Mouse (Mus musculus): ENCODE measurements around the gene Lama1. TPM values are rescaled to one million over a fixed set of nuclear protein-coding genes. Genes with fewer than 3 reads are reported as not detected.

Lama1 gene
- polyA plus RNA-seq, 1 experiment from 2014 or later, result 2.2 TPM

- Histone ChIP-seq H3K9ac (ENCODE audit: low read length) (no peak overlapping the region), H3K27ac (ENCODE audit: low read length) (no peak overlapping the region), H3K36me3 (ENCODE audit: control insufficient read depth, insufficient read depth, low read length) (no peaks in the 10 kb centered on the region), H3K4me3 (ENCODE audit: low read length) (no peak overlapping the region), H3K9me3 (ENCODE audit: control insufficient read depth, low read length) (no peaks in the 10 kb centered on the region), H3K4me1 (replicated peaks; ENCODE audit: control insufficient read depth, insufficient read depth, low read length) (peaks cover 9% of the 10 kb centered on the region; the same call in 1 of the 2 replicates), H3K4me2 (ENCODE audit: low read depth, low read length) (no peak overlapping the region), H3K27me3 (ENCODE audit: control insufficient read depth, insufficient read depth, low read depth, low read length) (no peaks in the 10 kb centered on the region; the same call in 1 of the 2 replicates)
- WGBS, result 54% methylated on average over 13 of the region's 13 CpGs
- no peak for ATAC-seq (ENCODE audit: low read depth)
These were observed 10.8 kb downstream of the Lama1 start for GRCm38 (mm10) chr17:67707793-67708364.

GRCm38 (mm10) chr17:67710377-67710781 lies 13.3 kb downstream of the Lama1 start:
- Histone ChIP-seq H3K27ac (ENCODE audit: low read length) (no peak overlapping the region), H3K9me3 (ENCODE audit: control insufficient read depth, low read length) (no peaks in the 10 kb centered on the region), H3K4me2 (ENCODE audit: low read depth, low read length) (no peak overlapping the region), H3K27me3 (ENCODE audit: control insufficient read depth, insufficient read depth, low read depth, low read length) (no peaks in the 10 kb centered on the region), H3K4me1 (replicated peaks; ENCODE audit: control insufficient read depth, insufficient read depth, low read length) (peaks cover 9% of the 10 kb centered on the region; the same call in 1 of the 2 replicates), H3K36me3 (ENCODE audit: control insufficient read depth, insufficient read depth, low read length) (no peaks in the 10 kb centered on the region), H3K9ac (ENCODE audit: low read length) (no peak overlapping the region), H3K4me3 (ENCODE audit: low read length) (no peak overlapping the region)
- WGBS, result 61% methylated on average over 6 of the region's 6 CpGs
- ATAC-seq (ENCODE audit: low read depth), result no peak

GRCm38 (mm10) chr17:67711361-67711760 lies 14.3 kb downstream of the Lama1 start:
- Histone ChIP-seq H3K4me1 (replicated peaks; ENCODE audit: control insufficient read depth, insufficient read depth, low read length) (peaks cover 9% of the 10 kb centered on the region; the same call in 1 of the 2 replicates), H3K27ac (ENCODE audit: low read length) (no peak overlapping the region), H3K4me2 (ENCODE audit: low read depth, low read length) (no peak overlapping the region), H3K9me3 (ENCODE audit: control insufficient read depth, low read length) (no peaks in the 10 kb centered on the region), H3K4me3 (ENCODE audit: low read length) (no peak overlapping the region), H3K36me3 (ENCODE audit: control insufficient read depth, insufficient read depth, low read length) (no peaks in the 10 kb centered on the region), H3K27me3 (ENCODE audit: control insufficient read depth, insufficient read depth, low read depth, low read length) (no peaks in the 10 kb centered on the region), H3K9ac (ENCODE audit: low read length) (no peak overlapping the region)
- 32% methylated on average over 4 of the region's 4 CpGs for WGBS
- no peak for ATAC-seq (ENCODE audit: low read depth)

GRCm38 (mm10) chr17:67712929-67713328 lies 15.9 kb downstream of the Lama1 start:
- 71% methylated on average over 7 of the region's 7 CpGs for WGBS
- no peaks in the 10 kb centered on the region for H3K27me3 ChIP-seq (ENCODE audit: control insufficient read depth, insufficient read depth, low read depth, low read length)
- no peak overlapping the region for H3K27ac ChIP-seq (ENCODE audit: low read length)
- H3K4me1 ChIP-seq (replicated peaks; ENCODE audit: control insufficient read depth, insufficient read depth, low read length), result peaks cover 5% of the 10 kb centered on the region; the same call in 1 of the 2 replicates
- no peak for ATAC-seq (ENCODE audit: low read depth)
- H3K4me2 ChIP-seq (ENCODE audit: low read depth, low read length), result no peak overlapping the region
- H3K4me3 ChIP-seq (ENCODE audit: low read length), result no peak overlapping the region
- no peaks in the 10 kb centered on the region for H3K9me3 ChIP-seq (ENCODE audit: control insufficient read depth, low read length)
- no peaks in the 10 kb centered on the region for H3K36me3 ChIP-seq (ENCODE audit: control insufficient read depth, insufficient read depth, low read length)
- no peak overlapping the region for H3K9ac ChIP-seq (ENCODE audit: low read length)

- no peaks in the 10 kb centered on the region for H3K9me3 ChIP-seq (ENCODE audit: control insufficient read depth, low read length)
- H3K4me3 ChIP-seq (ENCODE audit: low read length), result no peak overlapping the region
- no peak overlapping the region for H3K9ac ChIP-seq (ENCODE audit: low read length)
- H3K4me2 ChIP-seq (ENCODE audit: low read depth, low read length), result peak overlapping the region; percentile 26; the same call in 1 of the 2 replicates
- H3K4me1 ChIP-seq (replicated peaks; ENCODE audit: control insufficient read depth, insufficient read depth, low read length), result peaks cover 2% of the 10 kb centered on the region; the same call in 1 of the 2 replicates
- no peaks in the 10 kb centered on the region for H3K27me3 ChIP-seq (ENCODE audit: control insufficient read depth, insufficient read depth, low read depth, low read length)
- no peak for ATAC-seq (ENCODE audit: low read depth)
- WGBS, result 45% methylated on average over 19 of the region's 19 CpGs
- H3K27ac ChIP-seq (ENCODE audit: low read length), result no peak overlapping the region
- H3K36me3 ChIP-seq (ENCODE audit: control insufficient read depth, insufficient read depth, low read length), result no peaks in the 10 kb centered on the region
These were observed 18.4 kb downstream of the Lama1 start for GRCm38 (mm10) chr17:67715466-67715865.

GRCm38 (mm10) chr17:67722055-67722454 lies 25.0 kb downstream of the Lama1 start:
- ATAC-seq (ENCODE audit: low read depth), result no peak
- Histone ChIP-seq H3K9ac (ENCODE audit: low read length) (no peak overlapping the region), H3K4me1 (replicated peaks; ENCODE audit: control insufficient read depth, insufficient read depth, low read length) (peaks cover 3% of the 10 kb centered on the region), H3K4me2 (ENCODE audit: low read depth, low read length) (no peak overlapping the region), H3K9me3 (ENCODE audit: control insufficient read depth, low read length) (no peaks in the 10 kb centered on the region), H3K27me3 (ENCODE audit: control insufficient read depth, insufficient read depth, low read depth, low read length) (no peaks in the 10 kb centered on the region), H3K36me3 (ENCODE audit: control insufficient read depth, insufficient read depth, low read length) (no peaks in the 10 kb centered on the region), H3K4me3 (ENCODE audit: low read length) (no peak overlapping the region), H3K27ac (ENCODE audit: low read length) (no peak overlapping the region)
- WGBS, result 59% methylated on average over 7 of the region's 7 CpGs

GRCm38 (mm10) chr17:67722578-67722977 lies 25.5 kb downstream of the Lama1 start:
- 97% methylated on average over 1 of the region's 1 CpGs for WGBS
- Histone ChIP-seq H3K4me3 (ENCODE audit: low read length) (no peak overlapping the region), H3K36me3 (ENCODE audit: control insufficient read depth, insufficient read depth, low read length) (no peaks in the 10 kb centered on the region), H3K27me3 (ENCODE audit: control insufficient read depth, insufficient read depth, low read depth, low read length) (no peaks in the 10 kb centered on the region), H3K9ac (ENCODE audit: low read length) (no peak overlapping the region), H3K4me1 (replicated peaks; ENCODE audit: control insufficient read depth, insufficient read depth, low read length) (peaks cover 3% of the 10 kb centered on the region), H3K4me2 (ENCODE audit: low read depth, low read length) (no peak overlapping the region), H3K27ac (ENCODE audit: low read length) (no peak overlapping the region), H3K9me3 (ENCODE audit: control insufficient read depth, low read length) (no peaks in the 10 kb centered on the region)
- 0 out of 2 replicates have a peak, but pooled peaks have one; percentile 23 for ATAC-seq (ENCODE audit: low read depth)

GRCm38 (mm10) chr17:67723175-67724067 lies 26.4 kb downstream of the Lama1 start:
- H3K4me2 ChIP-seq (ENCODE audit: low read depth, low read length), result no peak overlapping the region
- H3K4me1 ChIP-seq (replicated peaks; ENCODE audit: control insufficient read depth, insufficient read depth, low read length), result peaks cover 3% of the 10 kb centered on the region
- H3K9me3 ChIP-seq (ENCODE audit: control insufficient read depth, low read length), result no peaks in the 10 kb centered on the region
- peak overlapping the region; percentile 2; the same call in 1 of the 2 replicates for H3K27ac ChIP-seq (ENCODE audit: low read length)
- H3K36me3 ChIP-seq (ENCODE audit: control insufficient read depth, insufficient read depth, low read length), result no peaks in the 10 kb centered on the region
- no peak overlapping the region for H3K4me3 ChIP-seq (ENCODE audit: low read length)
- 49% methylated on average over 14 of the region's 14 CpGs for WGBS
- H3K9ac ChIP-seq (ENCODE audit: low read length), result no peak overlapping the region
- no peaks in the 10 kb centered on the region for H3K27me3 ChIP-seq (ENCODE audit: control insufficient read depth, insufficient read depth, low read depth, low read length)
- peak; percentile 84 for ATAC-seq (ENCODE audit: low read depth)

- Histone ChIP-seq H3K4me3 (ENCODE audit: low read length) (no peak overlapping the region), H3K9ac (ENCODE audit: low read length) (no peak overlapping the region), H3K9me3 (ENCODE audit: control insufficient read depth, low read length) (no peaks in the 10 kb centered on the region), H3K27ac (ENCODE audit: low read length) (no peak overlapping the region), H3K36me3 (ENCODE audit: control insufficient read depth, insufficient read depth, low read length) (no peaks in the 10 kb centered on the region), H3K4me1 (replicated peaks; ENCODE audit: control insufficient read depth, insufficient read depth, low read length) (peaks cover 5% of the 10 kb centered on the region), H3K4me2 (ENCODE audit: low read depth, low read length) (no peak overlapping the region), H3K27me3 (ENCODE audit: control insufficient read depth, insufficient read depth, low read depth, low read length) (no peaks in the 10 kb centered on the region)
- WGBS, result 85% methylated on average over 11 of the region's 11 CpGs
- ATAC-seq (ENCODE audit: low read depth), result no peak
These were observed 29.5 kb downstream of the Lama1 start for GRCm38 (mm10) chr17:67726601-67727000.

All from lung, embryonic 16.5 days (tissue).